Mouse (Mus musculus) retina, postnatal 7 days (tissue): ENCODE measurements around the gene Fbrs.
"Not testable (repeated sequence)": the region's sequence is repeated elsewhere in the genome, so short reads cannot be mapped to it uniquely, and the experiment has no call there.

Source experiments
- DNase-seq: peaks from one replicate; pipeline ENCODE4 v3.0.0-alpha.2; 2012; ENCODE audit warnings: low read depth, low spot score

The Fbrs gene

DNA sequence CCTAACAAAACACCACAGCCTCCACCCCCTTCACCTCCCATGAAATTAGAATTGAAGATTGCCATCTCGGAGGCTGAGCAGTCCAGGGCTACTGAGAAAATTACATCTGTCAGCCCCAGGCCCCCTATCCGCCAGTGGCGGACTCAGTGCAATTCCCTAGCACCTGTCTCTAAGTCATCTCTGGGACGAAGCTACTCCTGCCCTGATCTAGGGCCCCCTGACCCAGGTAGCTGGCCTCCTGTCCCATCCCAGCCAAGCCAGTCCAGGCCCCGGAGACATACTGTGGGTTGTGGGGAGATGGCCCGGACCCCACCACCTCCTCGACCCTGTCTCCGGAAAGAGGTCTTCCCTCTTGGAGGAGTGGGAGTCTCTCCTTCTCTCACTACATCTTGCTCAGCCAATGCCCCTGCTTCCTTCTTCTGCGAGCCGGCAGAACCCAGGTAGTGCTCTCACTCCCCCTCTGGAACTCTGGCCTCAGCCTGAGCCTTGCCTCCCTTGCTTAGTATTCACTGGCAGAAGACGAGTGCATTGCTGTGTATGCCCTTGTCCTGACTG, 3.7 kb upstream of the Fbrs start:
- no peak for DNase-seq

DNA sequence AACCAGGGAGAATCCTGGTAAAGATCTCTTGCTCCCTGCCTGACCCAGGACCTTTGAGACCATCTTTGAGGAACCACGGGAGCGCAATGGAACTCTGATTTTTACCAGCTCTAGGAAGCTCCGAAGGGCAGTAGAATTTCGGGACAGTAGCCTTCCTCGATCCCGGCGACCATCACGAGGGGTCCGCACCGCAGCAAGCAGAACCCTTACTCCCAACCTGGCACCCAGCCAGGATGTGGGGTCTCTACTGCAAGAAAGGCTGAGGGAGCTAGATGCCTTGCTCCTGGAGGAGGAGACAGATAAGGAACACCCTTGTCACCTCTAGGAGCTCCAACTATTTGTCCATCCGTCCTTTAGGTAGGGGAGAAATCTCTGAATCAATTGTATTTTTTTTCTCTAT, 2.7 kb upstream of the Fbrs start:
- no peak for DNase-seq

DNA sequence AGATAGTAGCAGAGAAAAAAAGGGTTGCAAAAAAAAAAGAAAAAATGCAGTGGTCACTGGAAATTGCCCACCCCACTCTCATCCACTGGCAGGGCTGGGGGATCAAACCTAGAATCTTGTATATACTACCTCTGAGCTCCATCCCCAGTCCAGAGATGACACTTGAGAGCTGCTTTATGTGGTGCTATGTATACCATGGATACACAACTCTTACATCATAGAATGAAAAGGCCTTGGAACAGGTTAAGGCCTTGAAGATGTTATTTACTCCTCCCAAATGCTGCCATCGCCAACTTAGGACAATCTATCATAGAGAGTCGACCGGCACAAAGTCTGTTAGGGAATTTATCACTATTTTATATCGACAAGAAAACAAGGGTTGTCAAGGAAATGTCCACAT, 2.1 kb upstream of the Fbrs start:
- DNase-seq, result no peak

DNA sequence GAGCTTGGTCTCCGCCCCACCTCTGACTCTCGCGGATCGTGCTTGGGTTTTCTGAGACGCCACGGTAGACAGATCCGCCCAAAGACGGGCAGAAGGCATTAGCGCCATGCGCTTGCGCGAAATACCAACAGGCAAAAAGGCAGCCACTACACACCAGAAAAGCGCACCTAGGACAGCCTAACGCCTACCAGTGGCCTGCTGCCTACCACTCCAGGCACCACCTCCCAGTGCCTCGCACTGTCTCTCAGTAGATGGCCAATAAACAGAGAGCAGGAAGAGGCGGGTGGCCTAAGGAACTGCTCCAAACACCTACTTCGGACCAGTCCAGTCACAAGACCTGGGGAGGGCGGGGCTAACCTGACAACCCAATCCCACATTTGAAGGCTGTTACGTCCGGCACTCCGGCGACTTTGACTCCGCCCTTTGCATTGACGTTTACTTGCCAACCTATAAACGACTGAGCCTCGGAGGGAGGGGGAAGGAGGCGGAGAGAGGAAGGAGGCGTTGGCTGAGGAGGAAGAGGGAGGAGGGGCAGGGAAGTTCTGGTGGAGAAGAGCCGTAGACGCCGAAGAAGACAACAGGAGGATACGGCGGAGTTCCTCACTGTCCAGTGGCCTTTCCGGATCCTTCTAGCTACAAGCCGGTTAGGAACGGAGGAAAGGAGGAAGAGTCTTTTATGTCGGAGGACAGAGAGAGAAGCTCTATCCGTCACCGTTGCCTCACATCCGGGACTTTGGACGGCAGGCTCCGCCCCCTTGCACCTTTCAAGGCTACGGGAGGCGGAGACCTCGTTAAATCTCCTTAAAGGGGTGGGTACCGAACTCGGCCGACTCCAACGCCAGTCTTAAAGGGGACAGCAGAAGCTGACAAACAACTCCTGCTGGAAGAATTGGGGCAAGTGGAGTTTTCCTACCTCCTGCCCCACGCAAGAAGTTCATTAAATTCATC, 1.0 kb upstream of the Fbrs start:
- peak; percentile 100 for DNase-seq

DNA sequence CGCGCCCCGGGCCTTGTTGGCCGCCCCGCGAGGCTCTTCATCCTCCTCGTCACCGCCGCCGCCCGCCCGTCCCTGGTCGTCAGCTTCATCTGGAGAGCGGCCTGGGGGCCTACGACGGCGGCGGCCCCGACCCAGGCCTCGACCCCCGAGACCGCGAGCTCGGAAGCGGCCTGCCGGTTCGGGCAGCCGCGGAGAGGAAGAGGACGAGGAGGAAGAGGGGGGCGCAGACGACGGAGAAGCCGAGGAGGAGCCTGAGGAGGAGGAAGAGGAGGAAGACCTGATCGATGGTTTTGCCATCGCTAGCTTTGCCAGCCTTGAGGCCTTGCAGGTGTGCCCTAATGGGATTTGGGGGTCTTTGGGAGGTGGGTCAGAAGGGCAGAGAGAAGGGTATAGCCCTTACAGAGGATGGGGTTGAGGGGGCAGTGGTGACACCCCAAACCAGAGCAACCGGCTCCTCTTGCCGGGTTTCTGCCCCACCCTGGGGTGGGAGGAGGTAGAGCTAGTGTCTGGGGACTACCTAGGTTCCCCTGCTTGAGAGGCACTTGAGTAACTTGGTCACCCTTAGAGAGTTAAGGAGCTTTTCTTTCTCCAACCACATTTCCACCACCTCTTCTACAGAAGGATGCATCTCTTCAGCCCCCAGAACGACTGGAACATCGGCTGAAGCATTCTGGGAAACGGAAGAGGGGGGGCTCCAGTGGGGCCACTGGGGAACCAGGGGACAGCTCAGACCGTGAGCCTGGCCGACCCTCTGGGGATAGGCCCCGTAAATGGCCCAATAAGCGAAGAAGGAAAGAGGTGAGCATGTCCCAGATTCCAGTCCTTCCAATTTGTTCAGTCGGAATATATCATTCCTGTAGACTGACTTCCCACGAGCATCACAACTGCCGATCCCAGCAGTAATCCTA, 573 bp downstream of the Fbrs start:
- DNase-seq, result no peak

DNA sequence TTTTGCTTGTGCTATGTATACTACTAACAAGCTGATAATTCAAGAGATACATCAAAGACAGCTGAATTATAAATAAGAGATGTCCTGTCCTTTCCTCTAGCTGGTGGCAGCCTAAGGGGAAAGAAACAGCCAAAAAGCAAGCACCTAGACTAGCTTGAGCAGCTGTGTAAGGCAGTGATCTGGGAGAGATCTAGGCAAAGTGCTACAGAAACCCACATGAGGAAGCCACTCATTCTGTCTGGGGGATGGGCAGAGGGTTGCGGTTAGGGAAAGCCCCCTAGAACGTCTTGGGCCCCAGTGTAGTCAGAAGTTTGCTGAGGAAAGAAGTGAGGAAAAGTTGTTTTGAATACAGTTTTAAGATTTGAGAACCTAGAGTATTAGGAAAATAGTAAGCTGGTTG, 1.3 kb downstream of the Fbrs start:
- no peak for DNase-seq

DNA sequence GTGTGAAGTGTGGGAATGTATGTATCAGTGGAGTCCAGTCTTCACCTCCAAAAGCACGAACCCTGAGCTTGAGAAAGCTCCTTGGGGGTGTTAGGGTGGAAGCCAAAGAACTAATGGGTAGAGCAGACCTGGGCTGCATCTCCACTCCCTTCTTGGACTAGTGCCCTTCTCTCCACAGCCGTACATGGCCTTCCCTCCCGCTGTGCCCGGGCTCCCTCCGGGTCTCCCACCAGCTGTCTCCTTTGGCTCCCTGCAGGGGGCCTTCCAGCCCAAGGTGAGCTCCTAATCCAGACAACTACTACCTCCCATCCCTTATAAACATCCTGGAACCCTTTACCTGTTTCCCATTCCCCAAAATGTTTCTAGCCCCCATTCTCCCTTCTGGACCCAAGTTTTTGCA, 6.4 kb downstream of the Fbrs start:
- DNase-seq, result no peak

DNA sequence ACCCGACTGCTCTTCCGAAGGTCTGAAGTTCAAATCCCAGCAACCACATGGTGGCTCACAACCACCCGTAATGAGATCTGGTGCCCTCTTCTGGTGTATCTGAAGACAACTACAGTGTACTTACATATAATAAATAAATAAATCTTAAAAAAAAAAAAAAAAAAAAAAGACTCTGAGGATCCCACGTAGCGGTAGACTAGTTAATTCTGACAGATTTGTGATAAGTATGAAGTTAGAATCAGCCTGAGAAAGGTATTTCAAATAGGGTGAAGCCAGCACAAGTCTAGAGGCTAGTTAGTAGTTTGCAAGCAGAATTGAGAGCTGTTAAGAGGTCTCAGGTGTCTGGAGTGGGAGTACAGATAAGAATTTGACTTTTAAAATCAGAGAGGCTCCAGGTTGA, 9.4 kb downstream of the Fbrs start:
- not testable (repeated sequence) for DNase-seq

DNA sequence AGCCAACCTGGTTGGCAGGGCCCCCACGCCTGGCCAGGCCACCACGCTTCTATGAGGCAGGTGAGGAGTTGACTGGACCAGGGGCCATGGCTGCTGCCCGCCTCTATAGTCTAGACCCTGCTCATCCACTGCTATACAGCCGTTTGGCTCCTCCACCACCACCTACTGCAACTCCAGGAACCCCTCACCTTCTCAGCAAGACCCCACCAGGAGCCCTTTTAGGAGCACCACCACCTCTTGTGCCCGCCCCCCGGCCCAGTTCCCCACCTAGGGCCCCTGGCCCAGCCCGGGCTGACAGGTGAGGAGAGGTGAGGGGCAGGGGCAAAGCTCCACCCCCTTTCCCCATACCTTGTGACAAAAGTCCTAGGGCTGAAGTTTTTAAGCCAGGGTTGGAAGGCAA, 11.0 kb downstream of the Fbrs start:
- DNase-seq, result no peak

DNA sequence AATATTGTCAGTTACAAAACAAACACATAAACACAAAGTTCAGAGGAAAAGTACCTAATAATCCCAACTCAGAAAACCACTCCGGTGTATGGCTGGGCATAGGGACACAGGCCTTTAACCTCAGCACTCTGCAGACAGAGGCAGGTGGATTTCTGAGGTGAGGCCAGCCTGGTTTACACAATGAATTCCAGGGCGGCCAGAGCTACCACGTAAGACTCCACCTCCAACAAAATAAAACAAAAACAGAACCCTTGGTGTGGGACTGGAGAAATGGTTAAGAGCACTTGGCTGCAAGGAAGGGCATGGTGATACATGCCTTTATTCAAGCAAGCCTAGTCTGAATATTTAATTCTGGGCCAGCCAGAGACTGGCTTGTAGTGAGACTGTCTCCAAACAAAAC, 12.8 kb downstream of the Fbrs start:
- DNase-seq, result no peak

DNA sequence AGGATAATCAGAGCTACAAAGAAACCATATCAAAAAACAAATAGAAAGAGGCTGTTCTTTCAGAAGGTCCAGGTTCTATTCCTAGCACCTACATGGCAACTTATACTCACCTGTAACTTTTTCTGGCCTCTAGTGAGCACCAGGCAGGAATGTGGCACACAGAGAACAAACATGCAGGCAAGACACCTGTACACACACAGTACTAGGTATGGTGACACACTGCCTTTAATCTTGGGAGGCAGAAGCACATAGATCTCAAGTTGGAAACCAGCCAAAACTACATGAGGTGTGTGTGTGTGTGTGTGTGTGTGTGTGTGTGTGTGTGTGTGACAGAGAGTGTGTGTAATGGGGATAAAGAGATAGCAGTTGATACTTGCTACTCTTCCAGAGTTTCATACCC, 15.6 kb downstream of the Fbrs start:
- no peak for DNase-seq

DNA sequence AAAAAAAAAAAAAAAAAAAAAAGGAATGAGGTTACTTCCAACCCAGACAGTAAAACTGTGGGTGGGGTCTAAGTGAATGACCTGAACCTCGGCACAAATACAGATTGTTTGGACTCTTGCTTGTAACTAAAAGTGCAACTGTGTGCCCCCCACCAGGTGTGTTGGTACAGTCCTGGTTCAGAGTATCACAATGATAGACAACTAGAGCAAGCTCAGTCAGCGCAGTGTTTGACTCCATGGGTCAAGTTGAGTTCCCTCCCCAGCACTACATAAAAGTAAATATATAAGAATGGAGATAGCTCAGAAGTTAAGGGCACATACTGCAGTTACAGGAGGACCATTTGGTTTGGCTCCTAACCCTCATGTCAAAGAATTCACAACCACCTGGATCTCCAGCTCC, 18.4 kb downstream of the Fbrs start:
- no peak for DNase-seq

DNA sequence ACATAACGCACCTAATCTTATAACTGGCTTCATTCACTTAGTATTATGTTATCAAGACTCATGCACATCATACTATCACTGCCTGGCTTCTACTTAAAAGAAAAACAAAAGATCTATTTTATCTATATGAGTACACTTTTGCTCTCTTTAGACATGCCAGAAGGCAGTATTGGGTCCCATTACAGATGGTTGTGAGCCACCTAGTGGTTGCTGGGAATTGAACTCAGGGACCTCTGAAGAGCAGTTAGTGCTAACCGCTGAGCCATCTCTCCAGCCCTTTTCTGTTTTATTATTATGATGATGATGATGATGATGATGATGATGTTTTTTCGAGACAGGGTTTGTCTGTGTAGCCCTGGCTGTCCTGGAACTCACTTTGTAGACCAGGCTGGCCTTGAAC, 19.4 kb downstream of the Fbrs start:
- DNase-seq, result no peak

DNA sequence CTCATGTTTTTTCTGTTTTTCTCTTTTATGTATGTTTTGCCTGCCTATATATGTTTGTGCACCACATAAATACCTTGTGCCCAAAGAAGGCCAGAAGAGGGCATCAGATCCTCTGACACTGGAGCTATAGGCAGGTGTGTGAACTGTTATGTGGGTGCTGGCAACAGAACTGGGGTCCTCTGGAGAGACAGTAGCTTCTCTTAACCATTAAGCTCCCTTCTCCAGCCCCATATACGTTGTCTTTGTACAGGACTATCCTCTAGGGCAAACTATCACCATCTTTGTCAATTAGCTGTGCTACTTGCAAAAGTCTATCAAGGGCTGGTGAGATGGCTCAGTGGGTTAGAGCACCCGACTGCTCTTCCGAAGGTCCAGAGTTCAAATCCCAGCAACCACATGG, 29.3 kb downstream of the Fbrs start:
- DNase-seq, result no peak

DNA sequence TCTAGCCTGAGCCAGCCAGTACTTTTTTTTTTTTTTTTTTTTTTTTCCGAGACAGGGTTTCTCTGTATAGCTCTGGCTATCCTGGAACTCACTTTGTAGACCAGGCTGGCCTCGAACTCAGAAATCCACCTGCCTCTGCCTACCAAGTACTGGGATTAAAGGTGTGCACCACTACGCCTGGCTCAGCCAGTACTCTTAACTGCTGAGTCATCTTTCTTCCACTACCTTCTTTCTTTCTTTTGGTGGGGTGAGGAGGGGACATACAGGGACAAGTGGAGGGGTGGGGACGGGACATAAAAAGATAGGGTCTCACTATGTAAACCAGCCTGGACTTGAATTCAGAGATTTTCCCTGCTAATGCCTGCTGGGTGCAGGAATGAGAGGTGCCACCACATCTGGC, 30.8 kb downstream of the Fbrs start:
- DNase-seq, result not testable (repeated sequence)

DNA sequence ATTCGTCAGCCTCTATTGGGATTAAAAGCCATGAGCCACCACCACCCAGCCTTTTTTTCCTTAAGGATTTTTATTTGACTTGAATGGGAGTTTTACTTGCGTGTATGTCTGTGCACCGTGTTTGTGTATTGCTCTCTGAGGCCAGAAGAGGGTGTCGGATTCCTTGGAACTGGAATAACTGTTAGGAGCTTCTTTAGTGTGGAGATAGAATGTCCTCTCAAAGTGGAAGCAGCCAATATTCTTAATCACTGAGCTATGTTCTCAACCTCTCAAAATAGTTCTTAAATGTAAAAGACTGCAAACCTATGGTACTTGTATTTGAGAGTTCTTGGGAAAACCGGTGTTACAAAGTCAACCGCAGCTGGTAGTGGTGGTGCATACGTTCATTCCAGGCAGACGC, 32.2 kb downstream of the Fbrs start:
- DNase-seq, result no peak

DNA sequence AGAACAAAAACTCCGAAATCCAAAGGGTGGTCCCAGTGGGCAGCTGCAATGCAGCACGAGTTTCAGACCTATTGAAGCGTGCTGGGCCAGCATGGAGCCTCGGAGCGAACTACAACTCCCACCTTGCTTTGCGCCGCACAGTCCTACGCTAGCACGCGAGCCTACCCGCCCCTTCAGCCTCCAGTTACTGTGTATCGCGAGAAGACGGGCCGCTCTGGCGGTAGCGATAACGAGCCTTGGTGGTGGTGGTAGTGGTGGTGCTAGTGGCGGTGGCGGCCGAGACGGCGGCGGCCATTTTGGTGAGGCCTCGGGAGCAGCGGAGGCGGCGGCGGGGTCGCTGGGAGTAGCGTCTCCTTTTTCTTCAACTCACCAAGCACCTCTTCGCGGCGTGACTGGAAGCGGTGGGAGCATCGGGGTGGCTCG, 32.8 kb downstream of the Fbrs start, which contains the start of gene Srcap:
Gene Srcap (plus strand): TSS at position 176 of the 423 bp plus-strand sequence.
- peak; percentile 90 for DNase-seq

DNA sequence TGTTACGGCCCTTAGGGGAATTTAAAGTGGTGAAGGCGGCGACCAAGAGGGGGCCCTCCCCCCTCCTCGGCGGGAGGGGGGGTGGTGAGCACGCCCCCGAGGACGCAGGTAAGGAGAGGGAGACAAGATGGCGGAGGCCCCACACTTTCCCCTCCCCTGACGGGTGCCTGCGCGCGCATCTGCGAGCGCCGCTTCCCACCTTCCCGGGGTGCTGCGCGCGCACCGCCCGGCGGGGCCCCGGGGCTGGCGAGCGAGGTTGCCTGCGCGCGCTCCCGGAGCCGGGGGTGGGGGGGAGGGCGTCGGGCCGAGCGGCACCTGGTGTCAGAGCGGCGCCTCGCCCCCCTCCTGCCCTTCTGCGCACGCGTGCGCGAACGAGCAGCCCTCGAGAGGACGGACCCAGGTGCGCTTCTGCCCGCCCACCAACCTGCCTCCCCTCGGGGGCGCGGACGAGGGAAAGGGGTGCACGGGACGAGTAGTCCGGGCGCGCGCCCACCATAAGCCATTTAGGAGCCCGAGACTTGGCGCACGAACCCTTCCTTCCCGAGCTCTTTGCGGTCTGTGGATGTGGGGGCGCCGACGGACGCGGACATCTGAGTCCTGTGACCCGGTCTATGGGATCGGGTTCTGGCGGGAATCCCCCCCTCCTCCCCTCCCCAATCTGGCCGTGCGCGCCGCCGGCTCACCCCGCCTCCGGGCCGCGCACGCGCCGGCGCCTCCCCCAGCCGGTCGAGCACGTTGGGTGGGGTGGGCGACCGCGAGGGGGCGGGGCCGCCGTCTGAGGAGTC, 33.4 kb downstream of the Fbrs start:
- DNase-seq, result peak; percentile 94

DNA sequence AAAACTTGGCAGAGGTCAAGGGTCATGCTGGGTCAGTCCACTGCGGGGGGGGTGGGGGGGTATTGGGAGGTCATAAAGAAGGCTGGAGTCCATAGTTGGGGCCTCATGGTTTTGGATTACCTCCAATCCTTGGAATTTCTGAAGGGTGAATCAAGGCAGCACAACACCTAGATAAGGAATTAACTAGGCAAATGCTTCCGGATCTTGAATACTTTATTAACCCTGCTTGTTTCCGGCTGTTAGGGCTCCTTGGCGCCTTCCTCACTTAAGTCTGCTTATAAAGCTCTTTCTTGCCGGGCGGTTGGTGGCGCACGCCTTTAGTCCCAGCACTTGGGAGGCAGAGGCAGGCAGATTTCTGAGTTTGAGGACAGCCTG, 34.0 kb downstream of the Fbrs start:
- DNase-seq, result no peak

DNA sequence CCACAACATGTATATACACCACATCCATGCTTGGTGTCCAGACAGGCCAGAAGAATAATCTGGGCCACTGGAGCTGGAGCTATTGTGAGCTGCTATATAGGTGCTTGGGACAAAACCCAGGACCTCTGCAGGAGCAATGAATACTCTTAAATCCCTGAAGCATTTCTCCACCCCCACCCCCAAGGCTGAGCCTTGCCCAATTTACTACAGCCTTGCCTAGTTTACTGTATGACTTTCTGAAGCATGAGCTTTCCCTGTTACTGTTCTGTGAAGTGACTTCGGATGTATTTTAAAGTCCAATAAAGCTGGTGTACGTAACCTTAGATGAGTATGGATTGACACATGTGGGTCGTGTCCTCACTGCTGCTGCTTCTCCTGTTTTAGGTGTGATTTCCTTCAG, 34.8 kb downstream of the Fbrs start:
- DNase-seq, result no peak

DNA sequence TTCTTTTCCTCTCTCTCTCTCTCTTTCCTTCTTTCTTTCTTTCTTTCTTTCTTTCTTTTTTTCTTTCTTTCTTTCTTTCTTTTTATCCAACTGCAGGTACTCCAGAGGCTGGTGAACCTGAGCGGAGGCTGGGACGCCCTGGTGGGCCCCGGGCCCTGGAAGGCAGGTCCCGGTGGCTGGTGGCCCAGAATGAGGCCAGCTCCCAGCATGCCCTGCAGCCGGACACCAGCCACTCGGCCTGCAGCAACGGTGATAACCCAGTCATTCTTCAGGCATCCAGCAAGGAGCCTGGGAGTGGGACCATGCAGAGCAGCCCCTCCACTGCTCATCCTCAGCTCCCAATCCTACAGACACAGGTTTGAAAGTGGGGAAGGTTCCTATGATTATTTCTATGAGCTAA, 36.8 kb downstream of the Fbrs start:
- no peak for DNase-seq
